Mouse (Mus musculus): ENCODE measurements around the gene Traf1.

DNA sequence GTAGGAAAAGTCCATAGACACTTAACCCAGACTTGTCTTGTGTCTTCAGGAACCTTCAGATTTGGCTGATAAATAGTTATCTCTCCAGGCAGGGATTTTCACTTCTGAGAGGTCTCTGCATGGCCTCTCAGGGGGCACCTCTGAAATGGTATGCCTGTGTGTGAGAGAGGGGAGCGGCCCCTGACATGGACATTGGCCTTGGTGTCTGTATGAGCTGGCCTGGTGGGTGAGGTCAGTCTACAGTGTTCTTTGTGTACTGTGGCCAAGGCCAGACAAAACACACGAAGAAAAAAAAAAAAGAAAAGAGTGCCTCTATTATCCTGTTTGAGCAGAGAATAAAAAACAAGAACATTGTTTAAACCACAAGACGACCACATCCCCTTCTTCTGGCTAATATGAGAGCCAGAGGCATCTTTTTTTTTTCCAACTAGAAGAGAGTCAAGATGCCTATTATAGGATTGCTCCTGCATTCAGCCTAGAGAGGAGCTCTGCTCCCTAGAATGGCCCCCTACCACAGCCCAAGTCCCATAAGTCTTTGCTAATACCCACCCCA lies 18.0 kb upstream of the Traf1 start:
- TF ChIP-seq CTCF (IDR thresholded peaks at IDR 0.05; ENCODE audit: extremely low read depth, insufficient read depth, insufficient read length, insufficient replicate concordance), result no peak
- no peak for TF ChIP-seq POLR2A (IDR thresholded peaks at IDR 0.05; ENCODE audit: low read depth, low read length)
